Mouse (Mus musculus): ENCODE measurements at regions not wholly inside any gene's neighbourhood (a gene's known extent, or its start where the extent isn't known, plus 50 kb on each side); places are given as distances from the start of the nearest gene placed in this dataset.

DNA sequence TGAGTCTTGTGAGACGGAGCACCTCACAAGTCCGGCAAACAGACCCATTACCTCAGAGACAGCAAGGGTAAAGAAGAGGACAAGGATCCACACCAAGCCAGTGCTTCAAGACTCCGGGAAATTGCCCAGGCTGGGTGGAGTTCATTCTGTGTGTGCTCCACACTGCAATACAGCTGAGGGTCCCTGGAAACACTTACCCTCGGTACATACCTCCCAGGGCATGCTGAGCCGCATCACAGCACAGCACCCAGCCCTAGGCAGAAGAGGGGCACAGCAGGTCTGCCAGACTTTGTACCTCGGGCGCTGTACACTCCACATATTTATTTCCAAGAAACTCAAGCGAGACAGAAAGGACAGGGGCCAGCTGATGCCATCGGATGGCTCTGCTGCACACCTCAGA, 54.5 kb upstream of the Cmc1 start:
- DNase-seq = no peak

DNA sequence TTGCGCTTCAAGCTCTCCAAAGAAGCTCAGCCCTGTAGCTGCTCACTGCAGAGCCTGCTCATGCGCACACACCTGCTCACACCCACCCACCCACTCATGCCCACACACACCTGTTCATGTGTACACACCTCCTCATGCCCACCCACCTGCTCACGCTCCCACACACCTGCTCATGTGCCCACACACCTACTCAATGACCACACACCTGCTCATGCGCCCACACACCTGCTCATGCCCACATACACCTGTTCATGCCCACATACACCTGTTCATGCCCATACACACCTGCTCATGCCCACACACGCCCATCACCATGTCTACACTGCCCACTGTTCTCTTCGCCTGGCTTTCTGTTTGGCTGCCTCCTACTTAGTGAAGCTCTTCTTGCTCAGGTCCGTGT, 56.5 kb upstream of the Cmc1 start:
- DNase-seq = no peak

DNA sequence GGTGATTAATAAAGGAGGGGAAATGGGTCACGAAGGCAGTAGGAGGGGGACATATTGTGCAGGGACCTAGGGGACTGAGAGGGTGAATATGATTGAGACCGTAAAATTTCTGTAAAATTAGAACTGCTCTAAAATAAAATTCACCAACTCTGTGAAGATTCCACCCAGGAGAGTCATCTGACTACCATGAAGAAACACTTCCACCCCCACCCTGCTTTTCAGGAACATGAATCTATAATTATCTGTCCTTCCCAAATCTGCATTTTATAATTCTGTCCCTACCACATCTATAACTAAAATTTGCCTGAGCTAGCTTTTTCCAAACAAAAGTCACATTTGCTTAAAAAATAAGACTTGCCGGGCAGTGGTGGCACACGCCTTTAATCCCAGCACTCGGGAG, 69.7 kb upstream of the Cmc1 start:
- DNase-seq = no peak

DNA sequence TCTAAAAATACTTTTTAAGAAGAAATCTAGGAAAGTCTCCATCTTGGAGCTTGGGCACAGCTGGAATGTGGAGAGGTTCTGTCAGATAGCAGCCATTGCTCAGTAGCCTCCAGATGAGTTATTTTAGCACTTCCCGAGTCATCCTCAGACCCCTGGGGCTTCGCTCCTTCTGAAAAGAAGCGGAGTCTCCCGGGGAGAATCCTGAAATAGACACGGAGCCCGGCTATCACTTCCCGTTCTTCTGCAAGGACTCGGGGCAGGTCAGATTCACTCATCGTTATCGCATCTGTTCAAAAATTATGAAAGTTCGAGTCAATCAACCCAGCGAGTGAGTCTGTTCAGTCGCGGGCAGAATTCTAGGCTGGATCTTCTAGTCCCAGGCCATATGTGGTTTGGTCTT, 71.2 kb upstream of the Cmc1 start:
- DNase-seq = no peak

DNA sequence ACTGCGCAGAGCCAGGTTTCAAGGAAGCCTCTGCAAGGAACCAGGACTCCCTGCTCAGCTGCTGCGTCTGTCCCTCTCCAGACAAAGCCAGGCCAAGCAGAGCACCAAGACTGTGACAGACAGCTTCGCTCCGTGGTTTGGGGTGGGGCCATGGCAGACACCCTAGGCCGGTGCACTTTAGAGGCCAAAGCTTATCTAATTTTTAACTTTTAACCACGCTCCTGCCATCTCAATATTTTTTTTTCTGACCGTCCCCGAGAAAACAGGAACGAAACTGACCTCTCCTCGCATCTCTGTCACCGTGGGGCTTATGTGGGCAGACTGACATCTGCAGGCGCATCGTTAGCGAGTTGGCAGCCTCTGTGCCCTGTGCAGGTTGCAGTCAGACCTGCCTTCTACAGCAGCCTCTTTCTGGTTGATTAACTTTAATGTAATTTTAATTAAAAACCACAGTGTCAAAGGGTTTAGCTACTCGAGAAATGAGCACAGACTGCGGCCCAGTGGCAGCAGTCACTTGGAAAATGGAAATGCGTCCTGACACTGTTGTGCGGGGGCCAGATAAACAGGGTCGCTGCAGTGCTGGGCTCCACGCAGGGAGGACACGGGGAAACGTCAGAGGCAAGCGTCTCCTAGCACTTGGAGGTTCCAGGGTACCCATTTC, 77.6 kb upstream of the Cmc1 start:
- DNase-seq = no peak

DNA sequence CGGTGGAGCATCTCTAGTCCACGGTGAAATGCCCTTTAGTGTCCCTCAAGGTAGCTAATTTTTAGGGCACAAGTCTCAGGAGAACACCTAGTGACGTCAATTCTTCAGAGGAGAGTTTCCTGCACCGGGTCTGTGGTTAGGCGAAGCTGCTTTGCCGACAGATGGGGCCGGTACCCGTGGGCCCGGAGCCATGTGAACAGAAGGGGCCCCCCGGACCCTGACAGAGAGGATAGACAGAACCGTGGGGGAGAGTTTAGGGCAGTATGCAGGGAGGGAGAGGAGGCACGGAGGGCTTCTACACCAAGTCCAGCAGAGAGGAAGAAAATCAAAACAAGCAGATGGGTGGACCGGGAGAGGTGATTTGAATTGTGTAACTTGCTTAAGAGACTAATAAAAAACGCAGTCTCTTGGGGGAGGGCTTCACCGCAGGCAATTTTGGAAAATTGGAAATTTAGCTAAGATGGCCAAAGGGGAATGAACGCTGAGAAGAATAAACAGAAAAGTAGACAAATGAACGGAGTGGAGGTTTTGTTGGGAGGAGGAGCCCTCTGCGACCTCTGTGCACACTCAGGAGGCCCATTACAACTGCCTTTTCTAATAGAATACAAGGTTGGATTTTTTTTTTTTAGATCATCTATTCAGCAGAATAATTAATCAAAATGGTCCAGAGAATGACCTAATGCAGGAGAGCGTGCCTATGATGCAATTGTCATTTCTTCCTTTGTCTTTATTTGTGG, 78.9 kb upstream of the Cmc1 start:
- DNase-seq = no peak

DNA sequence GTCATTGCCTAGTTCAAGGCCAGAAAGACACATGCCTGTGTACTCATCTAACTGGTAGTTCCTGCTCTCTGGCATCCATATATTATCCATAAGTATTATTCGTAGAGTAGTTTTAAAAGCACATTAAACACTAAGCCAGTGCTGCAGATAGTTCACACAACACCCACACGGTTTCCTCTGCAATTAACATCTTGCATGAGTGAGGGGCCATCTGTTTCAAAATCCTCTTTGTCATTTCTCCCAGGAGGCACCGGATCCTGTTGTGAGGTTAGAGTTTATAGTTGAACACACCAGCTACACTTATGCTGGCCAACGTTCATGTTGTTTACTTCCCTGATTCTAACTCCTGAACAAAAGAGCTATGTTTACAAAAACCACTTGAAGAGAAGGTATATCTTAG, 90.7 kb upstream of the Cmc1 start:
- DNase-seq = no peak

DNA sequence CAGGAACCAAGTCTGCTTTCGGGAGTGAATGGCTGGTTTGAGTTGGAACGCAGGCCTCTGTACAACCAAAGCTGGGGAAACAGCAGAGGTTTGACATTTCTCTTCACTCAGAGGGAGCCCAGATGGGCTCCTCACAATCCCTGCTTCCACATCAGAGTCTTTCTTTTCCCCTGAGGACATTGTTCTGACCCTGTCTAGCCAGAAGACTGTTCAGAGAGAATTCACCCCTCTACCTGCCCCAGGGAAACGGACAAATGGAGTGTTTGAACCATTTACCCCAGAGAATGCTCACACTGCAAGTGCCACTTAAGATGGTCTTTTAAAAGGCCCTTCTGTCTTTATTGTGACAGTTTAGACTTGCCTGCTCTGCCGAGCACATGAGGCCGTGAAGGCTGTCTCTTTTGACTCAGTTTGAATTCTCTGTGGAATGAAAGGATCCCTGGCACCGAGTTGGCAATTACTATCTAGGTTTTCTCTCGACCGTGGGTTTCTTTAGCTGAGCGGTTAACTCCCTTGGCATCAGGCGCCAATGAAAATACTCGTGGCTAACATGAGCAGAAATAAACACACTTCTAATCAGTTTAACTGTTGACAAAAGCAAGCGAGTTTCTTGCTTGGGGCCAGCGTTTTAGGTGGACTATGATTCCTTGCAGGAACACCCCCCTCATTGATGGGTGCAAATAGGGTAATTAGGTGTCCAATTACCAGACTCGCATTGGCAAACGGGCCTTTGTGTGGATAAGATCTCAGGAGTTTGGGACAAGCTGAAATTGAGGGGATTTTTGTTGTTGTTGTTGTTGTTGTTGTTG, 97.0 kb upstream of the Cmc1 start:
- DNase-seq = no peak

DNA sequence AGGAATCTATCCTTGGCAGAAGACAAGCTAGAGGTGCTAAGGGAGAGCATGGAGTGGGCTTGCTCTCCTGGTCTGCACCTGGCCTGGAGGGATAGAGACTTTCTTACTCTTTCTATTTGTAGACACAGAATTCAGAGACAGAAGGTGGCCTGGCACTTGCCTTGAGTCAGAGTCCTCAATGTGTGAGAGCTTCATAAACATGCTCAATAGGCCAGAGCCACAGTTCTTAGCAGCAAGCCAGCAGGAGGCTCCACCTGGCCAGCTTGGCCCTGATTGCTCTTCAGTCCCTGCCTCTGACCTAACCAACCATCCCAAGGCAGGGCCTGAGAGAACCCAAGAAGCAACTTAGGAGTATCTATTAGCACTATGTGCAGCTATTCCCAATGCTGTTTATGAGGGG, 103.9 kb upstream of the Cmc1 start:
- no peak for DNase-seq

DNA sequence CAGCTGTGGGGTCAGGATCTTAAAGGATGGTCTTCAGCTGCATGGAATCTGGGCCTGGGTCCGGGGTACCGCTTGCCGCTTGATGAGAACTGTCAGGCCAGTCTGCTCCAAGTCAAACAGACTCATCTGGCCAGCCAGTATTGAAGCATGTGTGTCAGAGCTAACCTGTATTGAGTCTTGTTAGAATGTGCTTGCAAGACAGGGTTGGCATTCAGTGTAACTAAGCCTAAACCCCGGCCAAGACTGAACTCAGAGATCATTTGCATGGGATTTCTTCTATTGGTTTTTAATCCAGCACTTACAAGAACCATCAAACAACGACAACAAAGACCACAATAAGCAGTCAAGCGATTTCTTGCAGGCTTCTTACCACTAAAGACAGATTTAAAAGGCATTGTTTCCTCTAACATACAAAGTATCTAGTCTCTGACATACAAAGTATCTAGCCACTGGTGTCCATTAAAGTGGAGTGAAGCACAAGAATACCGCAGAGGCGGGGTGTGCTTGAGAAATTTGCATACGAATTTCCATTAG, 105.3 kb upstream of the Cmc1 start:
- no peak for DNase-seq

DNA sequence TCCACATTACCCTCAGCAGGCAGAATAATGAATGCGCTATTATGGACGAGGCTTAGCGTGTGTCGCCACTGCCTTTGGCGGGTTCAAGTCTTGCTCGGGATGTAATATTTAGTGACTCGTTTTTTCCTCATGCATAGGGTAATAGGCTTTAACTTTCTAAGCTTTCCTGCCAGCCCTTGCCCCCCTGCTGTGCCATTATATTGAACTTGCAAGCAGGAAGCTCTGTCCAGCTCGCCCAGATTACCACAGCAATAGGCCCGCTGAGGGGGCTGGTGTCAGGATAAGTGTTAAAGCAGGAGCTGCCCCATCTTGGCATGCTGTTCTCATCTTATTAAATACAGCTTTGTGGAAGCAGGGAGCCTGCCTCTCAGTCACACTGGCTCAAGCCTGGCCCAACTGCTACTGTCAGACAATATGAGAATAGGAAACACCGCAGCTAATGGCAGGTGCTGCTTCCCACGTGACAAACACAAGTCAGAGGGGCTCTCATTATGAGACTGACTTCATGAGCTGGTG, 105.8 kb upstream of the Cmc1 start:
- DNase-seq = peak; percentile 73

DNA sequence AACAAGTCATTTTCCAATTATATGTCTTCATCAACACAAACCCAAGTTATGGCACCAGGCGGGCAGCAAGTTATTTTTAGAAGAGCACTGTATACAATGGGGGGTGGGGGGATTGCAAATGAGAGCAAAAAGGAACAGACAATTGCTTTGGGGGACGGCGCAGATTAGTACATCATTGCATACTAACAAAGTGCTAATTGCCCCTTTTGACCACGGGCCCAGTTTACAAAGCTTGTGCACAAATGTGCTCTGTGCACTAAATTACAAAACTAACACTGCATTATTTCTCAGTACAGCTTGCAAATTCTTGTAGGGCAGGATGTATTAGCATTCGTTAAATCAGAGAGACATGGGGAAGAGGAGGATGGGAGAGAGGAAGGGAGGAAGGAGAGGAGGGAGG, 116.3 kb upstream of the Cmc1 start:
- DNase-seq = no peak

DNA sequence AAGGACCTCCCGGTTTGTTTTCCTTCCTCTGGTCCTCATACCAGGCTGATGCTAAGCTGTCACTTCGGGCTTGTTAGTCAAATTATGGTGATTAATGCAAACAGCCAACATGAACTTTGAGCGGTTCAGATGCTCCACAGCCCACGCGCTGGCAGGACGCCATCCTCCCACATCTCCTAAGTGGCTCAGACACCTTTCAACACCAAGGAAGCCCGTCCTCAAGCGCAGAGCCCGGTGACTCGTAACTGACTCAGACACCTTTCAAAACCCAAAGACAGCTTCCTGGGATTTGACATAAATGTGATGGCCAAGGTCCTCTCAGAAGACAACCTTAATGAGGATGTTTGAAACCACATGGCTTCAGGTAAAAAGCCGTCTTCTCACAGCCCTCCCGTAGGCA, 121.7 kb upstream of the Cmc1 start:
- no peak for DNase-seq

DNA sequence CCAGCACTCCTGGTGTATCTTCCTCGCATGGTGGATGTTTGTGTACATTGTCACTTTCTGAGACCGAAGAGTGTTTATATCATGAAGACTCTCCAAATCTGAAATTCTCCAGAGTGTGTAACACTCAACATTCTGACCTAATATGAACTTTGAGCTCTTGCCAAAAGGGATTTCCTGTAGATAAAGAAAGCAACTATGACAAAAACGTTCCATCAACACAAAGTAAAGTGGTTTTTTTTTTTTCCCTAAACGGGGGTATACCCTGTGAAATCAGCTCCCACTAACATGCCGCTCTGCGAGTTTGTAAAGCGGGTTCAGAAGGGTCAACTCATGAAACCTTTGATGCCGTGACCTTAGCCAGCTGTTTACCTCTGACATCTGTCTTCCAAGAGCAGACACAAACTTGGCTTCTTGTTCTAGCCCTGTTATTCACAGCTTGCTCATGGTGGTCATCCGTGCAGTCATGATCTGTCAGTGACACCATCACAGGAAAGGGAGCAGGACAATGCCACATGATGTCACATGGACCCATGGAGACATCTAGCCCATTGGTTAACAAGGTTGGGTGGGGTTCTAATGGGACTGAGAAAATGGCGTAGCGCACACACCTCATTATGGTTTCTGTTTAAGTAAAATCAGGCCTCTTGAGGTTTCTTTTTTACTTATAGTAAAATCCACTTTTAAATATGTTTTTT, 122.9 kb upstream of the Cmc1 start:
- no peak for DNase-seq

DNA sequence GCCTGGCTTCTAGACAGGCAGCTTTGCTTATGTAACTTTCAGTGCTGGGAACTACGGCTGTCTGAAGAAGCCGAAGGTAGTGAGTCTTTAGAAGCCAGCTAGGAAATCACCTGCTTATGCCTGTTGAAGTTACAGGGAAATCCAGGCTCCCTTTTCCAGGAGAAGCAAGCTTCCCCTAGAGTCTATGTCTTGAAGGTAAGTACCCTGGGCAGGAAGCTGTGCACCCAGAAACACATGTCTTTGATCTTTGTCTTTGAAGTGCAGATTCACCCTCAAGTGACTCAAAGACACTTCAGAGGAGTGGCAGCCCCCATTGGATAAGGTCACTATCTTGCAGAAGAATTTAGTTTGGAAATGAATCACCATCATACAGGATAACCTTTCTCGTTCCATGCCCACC, 135.5 kb upstream of the Cmc1 start:
- no peak for DNase-seq

DNA sequence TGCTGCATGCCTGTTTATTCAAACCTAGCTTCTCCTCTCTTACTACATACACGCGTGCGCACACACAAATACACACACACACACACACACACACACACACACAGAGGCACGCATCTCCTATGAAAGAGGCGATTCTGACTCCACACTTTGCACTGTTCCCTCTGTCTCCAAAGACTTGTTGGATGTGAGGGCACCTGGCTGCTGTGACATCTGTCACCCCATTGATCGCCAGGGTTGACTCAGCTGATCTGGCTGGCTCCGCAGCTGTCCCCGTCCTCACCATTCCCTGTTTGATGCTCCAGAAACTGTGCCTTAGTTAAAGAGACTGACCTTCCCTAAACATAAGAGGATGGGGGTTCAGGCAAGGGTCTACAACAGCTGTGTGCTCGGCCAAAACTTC, 137.6 kb upstream of the Cmc1 start:
- no peak for DNase-seq

DNA sequence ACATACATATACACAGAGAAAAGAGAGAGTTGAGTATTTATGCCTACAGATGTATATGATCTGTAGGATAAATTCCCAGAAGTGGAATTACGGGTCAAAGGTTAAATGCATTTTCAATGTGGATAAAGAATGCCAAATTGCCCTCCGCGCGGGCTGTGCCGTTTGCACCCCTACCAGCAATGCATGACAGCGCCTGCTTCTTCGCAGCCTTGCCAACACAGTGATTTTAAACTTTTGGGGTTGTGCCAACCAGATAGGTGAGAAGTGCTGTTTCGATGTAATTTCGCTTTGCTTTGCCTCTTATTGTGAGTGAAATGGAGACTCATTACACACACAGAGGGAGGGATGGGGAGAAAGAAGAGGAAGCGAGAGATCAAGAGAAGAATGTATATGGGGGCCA, 142.9 kb upstream of the Cmc1 start:
- no peak for DNase-seq

DNA sequence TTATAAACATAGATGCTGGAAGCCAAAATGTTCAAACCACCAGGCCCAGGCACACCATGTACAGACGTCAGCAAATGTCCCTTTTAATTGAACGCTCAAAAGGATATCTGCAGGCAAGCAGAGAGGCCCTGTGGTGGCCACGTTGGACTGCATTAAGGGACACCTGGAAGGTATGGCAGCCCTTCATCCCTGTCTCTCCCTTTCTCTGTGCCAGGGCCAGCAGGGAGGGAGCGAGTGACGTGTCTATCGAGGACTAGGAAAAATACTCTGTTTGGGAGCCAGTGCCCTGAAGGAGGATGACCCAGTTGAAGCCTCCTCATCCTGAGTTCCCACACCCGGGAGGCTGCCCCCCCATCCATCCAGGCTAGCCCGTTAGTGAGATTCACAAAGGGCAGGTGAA, 144.0 kb upstream of the Cmc1 start:
- DNase-seq = no peak

DNA sequence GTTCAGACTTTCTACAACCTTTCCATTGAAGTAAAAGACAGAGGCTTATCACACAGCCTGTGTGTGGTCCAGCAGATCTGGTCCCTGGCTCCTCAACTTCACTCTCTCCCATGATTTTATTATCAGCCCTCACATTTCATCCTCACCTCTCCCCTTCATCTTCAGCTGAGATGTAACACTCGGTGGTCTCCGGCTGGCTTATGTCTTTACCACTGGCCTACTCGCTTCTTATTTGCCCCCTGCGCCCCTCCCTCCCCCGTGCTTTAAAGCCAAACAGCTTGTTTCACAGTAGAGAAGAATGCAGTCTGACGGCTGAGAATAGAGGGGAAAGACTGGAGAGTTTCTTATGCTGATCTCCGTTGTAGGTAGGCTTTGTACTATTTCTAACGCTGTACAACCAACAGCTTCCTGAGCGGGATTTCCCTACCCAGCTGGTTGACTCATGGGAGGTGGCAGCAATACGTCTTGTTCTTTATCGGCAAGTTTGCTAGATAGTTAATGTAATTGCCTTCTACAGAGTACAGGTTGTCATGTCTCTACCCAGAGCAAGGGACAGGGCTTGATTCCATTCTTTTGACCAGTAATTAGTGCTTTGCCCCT, 152.9 kb upstream of the Cmc1 start:
- DNase-seq = no peak

DNA sequence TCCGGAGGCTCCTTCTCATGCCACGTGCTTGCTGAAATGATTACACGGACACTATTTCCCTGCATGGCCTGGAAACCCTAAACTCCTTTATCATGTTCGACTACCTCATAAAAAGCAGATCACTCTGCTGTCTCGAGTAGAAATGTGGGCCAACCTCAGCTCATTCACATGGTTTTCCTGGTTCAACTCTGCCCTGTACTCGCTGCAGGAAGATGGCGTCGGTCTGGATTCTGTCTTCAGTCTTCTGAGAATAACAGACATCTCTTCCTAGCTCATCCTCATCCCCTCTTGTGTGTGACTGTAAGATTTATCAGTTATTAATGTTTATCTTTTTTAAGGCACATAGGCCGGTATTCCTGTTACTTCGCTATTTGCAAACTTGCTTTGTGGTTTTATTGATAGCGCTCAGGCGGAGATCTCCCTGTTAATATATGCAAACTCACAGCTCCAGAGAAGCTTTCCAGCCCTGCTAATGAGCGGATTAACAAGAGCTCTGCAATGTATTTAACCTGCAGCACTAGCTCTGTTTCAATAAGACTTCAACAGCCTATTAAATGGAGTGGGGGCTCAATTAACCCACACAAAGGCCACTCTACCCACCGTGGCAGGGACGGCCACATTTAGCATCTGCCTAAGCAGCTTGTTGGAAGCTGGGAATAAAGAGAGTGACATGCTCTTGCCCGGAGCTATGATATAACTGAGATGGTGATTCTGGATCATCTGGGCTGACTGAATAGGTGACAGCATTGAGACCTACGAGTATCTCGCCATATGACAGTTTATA, 159.5 kb upstream of the Eomes start:
- DNase-seq = peak; percentile 26

DNA sequence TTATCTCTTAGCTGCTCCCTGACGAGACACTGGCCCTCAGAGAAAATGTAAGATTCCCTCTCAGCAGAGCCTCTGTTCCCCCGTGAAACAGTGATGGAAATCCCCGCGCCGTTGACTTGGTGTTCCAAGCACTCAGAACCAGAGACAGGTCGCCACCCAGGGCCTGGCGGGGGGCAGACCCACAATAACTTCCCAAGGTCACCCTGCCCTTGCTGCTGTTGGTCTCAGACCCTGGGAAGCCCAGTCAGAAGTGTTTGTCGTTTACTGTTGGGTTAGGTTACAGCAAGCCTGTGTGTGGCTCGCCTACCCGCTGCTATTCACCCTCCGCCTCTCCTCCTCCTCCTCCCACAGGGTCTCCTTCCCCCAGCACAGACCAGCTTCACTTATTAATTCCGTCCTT, 154.2 kb upstream of the Eomes start:
- DNase-seq = no peak

DNA sequence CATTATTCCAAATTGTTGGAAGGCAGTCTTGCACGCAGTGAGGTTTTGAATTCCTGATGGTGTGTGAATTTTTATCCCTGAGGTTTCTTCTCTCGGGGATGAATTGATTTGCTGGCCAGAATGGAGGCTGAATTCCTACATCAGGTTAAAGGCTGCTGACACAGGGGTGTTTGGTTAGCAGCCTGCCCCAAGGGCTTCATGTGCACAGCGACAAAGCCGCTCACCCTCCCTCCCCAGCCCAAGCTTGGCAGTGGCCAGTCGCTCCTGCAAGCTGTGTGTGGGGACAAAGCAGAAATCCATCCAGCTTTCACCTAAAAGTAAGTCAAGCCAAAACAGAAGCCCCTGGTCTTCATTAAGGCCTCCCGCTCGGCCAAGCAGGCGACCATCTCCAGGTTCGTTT, 151.4 kb upstream of the Eomes start:
- no peak for DNase-seq

All from embryo, embryonic 11 days (tissue).